Mouse (Mus musculus) mesoderm, embryonic 11.5 days (tissue): ENCODE measurements around the gene Cib4.

ENCODE experiments used
- DNase-seq: peaks from one replicate; pipeline ENCODE4 v3.0.0-alpha.2; 2012; ENCODE audit warnings: low read depth, low spot score

Cib4 gene

GRCm38 (mm10) chr5:30571820-30572219 is 26.2 kb upstream of the Cib4 start:
- no peak for DNase-seq

GRCm38 (mm10) chr5:30568479-30568878 is 22.8 kb upstream of the Cib4 start:
- DNase-seq = no peak

DNA sequence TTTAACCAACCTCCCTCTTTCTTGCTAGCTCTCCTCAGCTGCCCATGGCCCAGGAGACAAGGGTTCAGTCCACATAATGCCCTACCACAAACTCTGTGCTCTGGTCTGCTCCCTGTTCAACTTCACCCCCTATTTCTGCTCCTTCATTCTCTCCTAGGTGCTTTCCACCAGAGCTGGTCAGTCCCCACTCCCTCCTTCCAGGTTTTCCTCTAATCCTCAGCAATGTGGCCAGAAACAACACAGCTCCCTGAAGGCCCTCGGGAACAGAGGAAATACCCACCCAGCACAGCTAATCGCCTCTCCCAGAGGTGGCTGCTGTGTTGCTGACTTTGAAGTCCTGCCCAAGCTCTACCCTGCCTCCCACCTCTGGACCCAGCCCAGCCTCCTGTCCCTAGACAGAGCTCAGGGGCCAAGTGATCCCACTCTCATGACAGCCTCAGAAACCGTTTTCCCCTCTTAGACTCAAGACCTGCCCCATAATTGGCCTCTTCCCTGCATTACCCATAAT is 14.4 kb upstream of the Cib4 start:
- no peak for DNase-seq

DNA sequence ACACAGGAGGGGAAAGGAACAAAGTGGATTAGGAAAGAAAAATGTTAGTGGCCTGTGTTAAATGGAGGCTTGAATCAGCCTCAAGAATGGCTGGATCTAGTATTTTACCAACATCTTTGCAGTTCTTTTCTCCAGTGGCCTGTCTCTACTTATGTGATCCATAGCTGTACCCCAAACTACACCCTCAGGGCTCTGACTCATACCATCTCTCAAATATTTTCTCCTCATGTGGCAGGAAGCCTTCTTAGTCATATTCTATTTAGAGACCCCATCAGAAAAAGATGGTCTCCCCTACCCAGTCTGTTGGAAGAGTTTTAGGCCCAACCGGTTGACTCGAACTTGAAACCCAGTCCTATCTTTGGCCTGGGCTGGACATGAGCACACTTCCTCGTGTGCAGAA is 13.8 kb upstream of the Cib4 start:
- DNase-seq = no peak

DNA sequence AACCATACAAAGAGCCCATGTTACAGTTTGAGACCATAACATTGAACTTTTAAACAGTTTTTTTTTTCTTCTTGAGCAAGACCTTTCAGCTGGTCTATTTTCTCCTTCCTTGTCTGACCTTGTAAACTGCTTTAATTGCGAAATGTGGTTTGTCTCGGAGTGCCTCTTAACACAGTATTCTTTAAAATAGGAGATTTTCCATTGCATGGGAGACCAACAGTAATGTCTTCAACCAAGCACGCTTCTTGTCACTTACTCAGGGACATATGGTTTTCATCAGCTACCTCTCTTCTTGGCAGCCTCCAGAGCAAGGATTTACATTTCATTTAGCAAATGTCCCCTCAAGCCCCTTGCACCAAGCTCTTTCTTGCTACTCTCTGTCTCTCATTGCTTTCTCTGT is 10.6 kb upstream of the Cib4 start:
- no peak for DNase-seq

- no peak for DNase-seq
Measured at GRCm38 (mm10) chr5:30554981-30555380, 9.3 kb upstream of the Cib4 start.

GRCm38 (mm10) chr5:30553936-30554335 is 8.3 kb upstream of the Cib4 start:
- no peak for DNase-seq

GRCm38 (mm10) chr5:30552006-30552405 is 6.4 kb upstream of the Cib4 start:
- DNase-seq = no peak

DNA sequence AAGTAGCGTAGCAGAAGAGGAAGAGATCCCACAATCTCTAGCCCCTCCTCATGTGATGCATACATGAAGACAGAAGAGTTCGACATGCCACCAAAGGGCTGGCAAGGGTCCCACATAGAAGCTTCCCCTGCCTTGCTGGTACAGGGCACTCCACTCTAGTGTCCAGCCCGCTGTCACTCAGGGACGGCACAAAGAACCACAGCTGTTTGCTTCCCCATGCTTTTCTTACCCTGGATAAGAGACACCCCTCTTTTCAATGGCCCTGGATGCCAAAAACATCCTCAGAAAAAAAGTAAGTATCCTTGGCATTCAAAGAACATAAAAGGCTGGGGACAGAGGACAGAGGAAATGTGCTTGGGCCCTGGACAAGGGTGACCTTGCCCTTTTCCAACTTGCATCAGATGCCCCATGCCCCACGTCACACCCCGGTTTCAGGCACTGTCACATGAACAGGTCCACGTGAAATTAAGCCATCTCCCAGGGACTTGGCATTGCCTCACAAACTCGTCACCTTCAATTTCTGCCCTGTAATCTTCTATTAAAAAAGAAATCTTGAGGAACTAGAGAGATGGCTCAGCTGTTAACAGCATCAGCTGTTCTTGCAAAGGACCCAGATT is 5.5 kb upstream of the Cib4 start:
- DNase-seq = no peak

DNA sequence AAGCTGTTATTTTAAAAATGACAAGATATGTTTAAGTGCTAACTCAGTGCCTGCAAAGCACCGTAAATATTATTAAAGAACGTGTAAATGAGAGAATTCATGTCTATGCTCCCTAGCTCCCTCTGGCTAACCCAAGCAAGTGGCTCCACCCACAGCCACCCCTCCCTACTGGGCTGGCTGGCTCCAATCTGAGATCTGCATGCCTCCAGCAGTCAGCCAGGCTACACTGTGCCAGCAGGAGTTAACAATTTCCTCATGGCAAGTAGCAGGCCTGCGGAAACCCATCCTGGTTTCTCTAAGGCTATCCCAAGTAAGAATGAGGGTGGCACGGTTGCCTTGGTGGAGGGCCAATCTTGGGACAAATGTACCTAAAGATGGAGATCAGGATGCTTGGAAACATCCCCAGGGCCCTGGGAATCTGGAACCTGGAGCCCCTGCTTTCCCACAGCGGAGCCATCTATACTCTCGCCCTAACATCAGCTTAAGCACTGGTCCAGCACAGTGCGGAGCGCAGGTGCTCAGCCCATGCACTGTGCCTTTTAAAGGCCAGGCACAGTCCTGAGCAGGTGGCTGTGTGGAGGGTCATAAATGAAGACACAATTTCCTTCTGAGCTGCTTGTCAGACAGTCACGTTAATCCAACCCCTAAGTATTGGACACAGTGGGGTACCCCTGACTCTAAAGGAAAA is 4.8 kb upstream of the Cib4 start:
- DNase-seq = no peak

DNA sequence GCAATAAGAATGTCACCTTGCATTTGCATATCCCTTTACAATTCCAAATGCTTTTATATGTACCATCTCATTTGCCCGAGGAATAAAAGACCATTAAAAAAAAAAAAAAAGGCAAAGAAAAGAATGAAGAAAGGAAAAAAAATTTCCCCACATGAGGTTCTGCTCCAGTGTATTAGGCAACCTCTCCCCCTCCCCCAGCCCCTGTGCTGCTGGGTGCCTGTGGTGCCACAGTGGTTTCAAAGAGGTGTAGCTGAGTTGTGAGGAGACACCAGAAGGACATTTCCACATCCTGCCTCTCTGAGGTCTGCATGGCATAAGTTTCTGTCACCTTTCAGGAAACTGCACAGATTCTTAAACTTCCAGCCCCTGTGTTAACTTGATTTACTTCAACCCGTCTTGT is 3.0 kb upstream of the Cib4 start:
- no peak for DNase-seq

DNA sequence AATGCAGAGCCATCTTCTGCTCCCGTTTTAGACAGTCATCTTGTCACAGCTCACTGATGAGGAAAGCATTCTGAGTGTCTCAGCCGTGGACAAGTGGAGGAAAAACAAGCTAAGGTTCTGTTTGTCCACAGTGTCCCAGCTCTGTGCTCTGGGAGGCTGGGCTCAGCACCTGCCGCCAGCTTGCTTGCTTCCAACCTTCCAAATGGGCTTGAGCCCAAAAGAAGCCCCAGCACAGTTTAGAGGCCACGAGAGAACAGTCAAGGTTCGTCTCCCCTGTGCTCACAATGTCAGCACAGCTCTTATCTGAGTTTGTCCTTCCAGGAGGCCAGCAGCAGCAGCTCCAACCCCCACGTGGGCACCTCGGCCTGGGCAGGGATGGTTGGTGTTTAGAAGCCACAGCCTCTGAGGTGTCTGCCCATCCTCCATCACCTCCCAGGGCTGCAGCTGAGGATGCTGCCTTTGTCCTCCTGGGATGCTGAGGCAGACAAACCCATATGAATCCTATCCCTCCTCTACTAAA is 9.5 kb downstream of the Cib4 start:
- DNase-seq = no peak

DNA sequence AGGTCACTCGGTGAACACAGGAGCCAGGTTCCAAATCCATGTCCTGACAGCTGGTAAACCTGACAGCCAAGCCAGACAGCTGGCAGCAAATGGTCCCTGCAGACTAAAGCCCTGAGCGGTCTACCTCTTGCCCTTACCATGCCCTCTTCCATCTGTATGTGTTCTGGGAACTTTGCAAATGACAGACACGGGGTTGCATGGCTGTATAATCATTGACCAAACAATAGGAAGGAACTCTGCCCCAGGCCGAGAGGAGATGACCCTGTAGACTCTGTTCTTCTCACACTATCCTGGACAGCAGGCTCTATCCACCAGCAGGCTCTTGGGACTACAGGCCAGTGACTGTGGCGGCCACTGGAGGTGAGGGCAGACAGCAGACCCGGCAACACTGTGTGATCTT is 11.0 kb downstream of the Cib4 start:
- DNase-seq = no peak

DNA sequence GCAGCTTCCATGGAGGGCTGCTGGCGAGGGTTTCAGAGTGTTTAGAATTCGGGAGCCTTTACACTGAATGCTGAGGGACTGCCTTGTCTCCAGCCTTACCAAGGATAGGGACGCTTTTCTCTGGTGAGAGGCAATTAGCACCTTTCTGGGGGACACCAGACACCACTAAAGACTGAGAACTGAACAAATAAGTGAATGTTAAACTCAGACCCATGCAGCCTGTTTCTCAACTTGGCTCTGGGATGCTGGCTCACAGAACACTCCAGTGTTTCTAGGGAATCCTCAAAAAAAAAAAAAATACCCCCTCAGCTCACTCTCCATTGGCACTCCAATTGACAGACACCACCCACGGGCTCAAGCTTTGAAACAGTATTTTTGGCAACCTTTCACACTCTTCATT is 16.7 kb downstream of the Cib4 start:
- no peak for DNase-seq

DNA sequence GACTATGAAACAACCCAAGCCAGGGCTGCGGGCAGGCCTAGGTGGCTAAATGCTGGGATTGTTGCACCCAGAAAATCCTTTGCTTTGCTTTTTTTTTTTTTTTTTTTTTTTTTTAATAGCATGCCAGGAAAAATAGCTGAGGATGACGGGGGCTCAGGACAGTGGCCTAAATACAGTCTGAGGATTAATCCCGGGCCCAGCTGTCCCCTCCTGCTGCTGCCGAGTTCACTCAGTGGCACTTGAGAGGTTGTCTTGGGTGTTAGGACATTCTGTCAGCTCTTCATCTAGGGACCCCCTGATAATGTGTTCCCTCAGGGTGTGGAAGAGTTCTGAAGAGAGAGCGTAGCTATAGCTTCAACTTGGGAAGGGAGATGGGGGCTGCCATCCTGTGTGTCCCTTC is 18.5 kb downstream of the Cib4 start:
- DNase-seq = no peak

- DNase-seq = no peak
Measured at GRCm38 (mm10) chr5:30525920-30526836, 19.5 kb downstream of the Cib4 start.

DNA sequence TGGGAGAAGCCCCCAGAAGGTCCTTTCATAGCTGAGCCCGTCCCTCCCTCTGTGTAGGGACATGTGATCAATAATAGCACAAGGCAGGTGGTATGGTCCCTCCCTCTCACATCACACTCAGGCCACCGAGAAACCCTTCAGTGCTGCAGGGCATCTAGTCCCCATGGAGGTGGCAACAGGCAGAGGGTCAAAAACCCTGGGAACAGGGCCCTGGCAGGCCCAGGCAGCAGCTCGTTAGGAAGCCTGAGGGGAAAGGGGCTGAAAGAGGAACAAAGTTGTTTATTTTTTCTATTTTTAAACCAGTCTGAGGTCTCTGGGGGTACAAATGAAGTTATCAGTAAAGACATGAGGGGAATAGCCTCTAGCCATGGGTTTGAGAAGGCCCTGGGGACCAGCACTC is 21.4 kb downstream of the Cib4 start:
- no peak for DNase-seq

DNA sequence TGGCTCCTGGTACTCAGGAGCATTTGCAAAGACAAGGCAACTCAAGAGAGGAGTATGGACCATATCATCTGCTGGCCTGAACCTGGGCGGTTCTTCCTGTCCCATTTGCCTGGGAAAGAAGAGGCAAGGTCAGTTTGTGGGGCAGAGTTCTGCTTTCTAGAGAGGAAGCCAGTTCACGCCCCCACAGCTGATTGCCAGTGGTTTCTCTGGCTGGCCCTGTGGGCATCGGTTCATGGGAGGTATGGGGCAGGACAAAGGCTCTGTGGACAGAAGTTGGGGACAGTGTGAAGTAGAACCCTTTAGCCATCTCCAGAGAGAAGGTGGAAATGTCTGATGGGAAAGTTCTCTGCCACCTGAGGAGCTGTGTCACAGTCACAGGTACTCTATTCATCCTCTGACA is 22.5 kb downstream of the Cib4 start:
- no peak for DNase-seq

GRCm38 (mm10) chr5:30522406-30522805 is 23.2 kb downstream of the Cib4 start:
- no peak for DNase-seq

- DNase-seq = no peak
Measured at GRCm38 (mm10) chr5:30520214-30520732, 25.4 kb downstream of the Cib4 start.

DNA sequence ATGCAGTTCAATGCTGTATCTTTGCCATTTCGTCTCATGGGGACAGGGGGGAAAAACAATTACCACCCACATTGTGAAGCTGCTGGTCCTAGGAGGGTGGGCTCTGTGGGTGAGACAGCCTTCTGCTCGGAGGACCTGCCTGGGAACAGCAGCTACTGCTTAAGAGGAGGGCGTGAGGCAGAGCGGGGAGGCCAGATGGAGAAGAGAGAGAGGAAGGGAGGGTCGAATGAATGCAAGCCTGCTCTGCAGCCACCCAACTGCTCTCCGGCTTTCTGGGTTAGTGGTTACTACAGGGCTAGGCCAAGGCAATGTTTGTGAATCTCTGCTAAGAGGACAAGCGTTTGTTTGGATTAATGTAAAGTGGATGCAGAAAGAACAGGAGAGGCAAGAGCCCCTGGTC is 26.1 kb downstream of the Cib4 start:
- DNase-seq = no peak

GRCm38 (mm10) chr5:30518547-30518946 is 27.1 kb downstream of the Cib4 start:
- DNase-seq = no peak
